Mouse (Mus musculus) liver, adult (tissue): ENCODE results near the gene Cdc42bpa.

Source experiments
- GATA4 ChIP-seq: IDR thresholded peaks from 2 replicates; pipeline ENCODE4 v1.6.1; 2014; ENCODE audit warnings: mild to moderate bottlenecking, low read length; ENCODE audit not compliant: insufficient replicate concordance

Cdc42bpa gene

GRCm38 (mm10) chr1:180210031-180210432 lies 249.8 kb downstream of the Cdc42bpa start:
- no peak for TF ChIP-seq GATA4

GRCm38 (mm10) chr1:180210781-180211271 lies 250.6 kb downstream of the Cdc42bpa start:
- no peak for TF ChIP-seq GATA4

DNA sequence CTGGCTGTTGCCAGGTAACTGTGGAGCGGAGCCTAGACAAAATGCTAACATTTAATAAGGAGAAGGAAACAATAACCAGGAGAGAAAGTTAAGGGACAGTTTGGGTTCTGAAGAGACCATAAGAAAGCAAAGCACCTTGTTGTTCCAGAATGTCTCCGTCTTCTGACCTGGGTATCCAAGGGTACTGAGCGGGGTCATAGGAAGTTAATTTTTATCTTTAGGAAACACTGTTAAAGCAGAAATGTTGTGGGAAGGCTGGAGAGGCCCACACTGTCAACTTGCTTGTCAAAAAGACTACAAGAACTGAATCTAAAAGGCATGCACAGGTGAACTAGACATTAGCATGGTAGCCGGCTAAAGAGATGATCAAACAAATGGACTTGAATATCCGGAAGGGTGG lies 252.6 kb downstream of the Cdc42bpa start:
- no peak for TF ChIP-seq GATA4

DNA sequence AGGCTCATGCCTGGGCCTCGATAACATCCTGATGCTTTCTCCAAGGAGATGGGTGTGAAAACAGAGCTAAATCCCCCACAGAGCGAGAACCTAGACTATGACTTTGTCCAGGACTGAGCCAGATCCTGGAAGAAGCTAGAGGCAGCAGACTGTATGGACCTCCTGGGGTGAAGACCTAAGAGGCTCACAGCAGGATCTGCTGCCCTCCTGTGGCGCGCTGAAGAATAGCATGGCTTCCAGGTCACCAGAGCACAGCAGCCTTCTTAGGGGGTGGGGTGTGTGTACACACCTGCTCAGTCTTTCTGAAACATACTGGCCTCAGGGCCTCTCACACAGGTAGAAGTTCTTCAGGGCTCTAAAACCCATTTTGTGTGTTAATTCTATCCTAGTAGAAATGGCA lies 254.8 kb downstream of the Cdc42bpa start:
- no peak for TF ChIP-seq GATA4
